Mouse (Mus musculus): ENCODE measurements around the gene Tpmt.

DNA sequence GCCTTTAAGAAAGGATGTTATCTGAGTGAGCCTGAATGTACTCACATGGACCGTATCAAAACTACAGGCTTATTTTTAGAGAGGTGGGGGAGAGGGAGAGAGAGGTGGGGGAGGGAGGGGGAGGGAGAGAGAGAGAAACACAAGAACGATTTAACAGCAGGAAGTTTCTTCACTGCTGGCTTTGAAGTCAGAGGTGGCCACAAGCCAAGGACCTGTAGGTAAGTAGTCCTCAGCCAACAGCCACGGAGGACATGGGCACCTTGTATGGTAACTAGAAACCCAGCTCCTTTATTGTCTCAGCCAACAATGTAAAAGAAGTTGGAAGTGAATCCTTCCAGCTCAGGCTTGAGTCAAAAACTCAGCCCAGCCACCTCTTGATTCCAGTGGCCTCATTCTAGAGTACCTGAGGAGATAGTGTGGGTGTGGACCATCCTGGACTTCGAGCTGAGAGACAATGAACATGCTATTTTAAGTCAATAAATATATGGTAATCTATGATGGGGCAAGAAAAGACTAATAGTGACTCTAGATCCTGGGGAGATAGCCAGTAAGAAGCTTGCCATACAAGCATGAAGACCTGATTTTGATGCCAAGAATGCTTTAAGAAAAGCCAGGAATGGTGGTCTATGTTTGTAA, 54.0 kb downstream of the Tpmt start:
- no peak for TF ChIP-seq POLR2A (IDR thresholded peaks at IDR 0.05; ENCODE audit: insufficient read length, low read depth)
- no peak for TF ChIP-seq TCF3 (IDR thresholded peaks at IDR 0.05; ENCODE audit: insufficient read length, low read depth)
- no peak for TF ChIP-seq TCF12 (IDR thresholded peaks at IDR 0.05; ENCODE audit: insufficient read depth, poor library complexity, severe bottlenecking)
- TF ChIP-seq MYOD1 (IDR thresholded peaks at IDR 0.05; ENCODE audit: control insufficient read depth in 1 of 3, insufficient read length in 2 of 3, low read depth in 2 of 3): no peak
- no peak for TF ChIP-seq USF1 (IDR thresholded peaks at IDR 0.05; ENCODE audit: low read depth)

Measured in myocyte (in vitro differentiated cells).